Mouse (Mus musculus) liver, embryonic 13.5 days (tissue): Measurements from ENCODE around the gene Lsm10. TPM values are rescaled to one million over a fixed set of nuclear protein-coding genes. Genes with fewer than 3 reads are reported as not detected.

Experiments
- ATAC-seq: fragments of 200-750 bp; cut with Nextera tagmentation; 2 replicates; pipeline ENCODE4 v1.8.0; 2017; ENCODE audit warnings: low read depth, mild to moderate bottlenecking, moderate number of reproducible peaks, moderate library complexity
- DNase-seq: peaks from one replicate; pipeline ENCODE4 v3.0.0; 2022
- H3K27ac ChIP-seq: fragments of 300-500 bp; sonication (generic); 2 replicates; pipeline ENCODE4 v1.5.1; 2015; ENCODE audit warnings: moderate library complexity, mild to moderate bottlenecking, inconsistent platforms
- H3K27me3 ChIP-seq: fragments of 300-500 bp; sonication (generic); 2 replicates; pipeline ENCODE4 v1.6.1; 2015; ENCODE audit warnings: mild to moderate bottlenecking, inconsistent platforms
- H3K36me3 ChIP-seq: fragments of 300-500 bp; sonication (generic); 2 replicates; pipeline ENCODE4 v1.6.1; 2015; ENCODE audit warnings: mild to moderate bottlenecking, inconsistent platforms
- H3K4me1 ChIP-seq: fragments of 300-500 bp; sonication (generic); replicated peaks from 2 replicates; pipeline ENCODE4 v1.6.1; 2015; ENCODE audit warnings: inconsistent platforms
- H3K4me2 ChIP-seq: fragments of 300-500 bp; sonication (generic); 2 replicates; pipeline ENCODE4 v1.6.1; 2015; ENCODE audit warnings: inconsistent platforms, mild to moderate bottlenecking, moderate library complexity
- H3K4me3 ChIP-seq: fragments of 300-500 bp; sonication (generic); replicated peaks from 2 replicates; pipeline ENCODE4 v1.5.1; 2015; ENCODE audit warnings: mild to moderate bottlenecking, inconsistent platforms
- H3K9ac ChIP-seq: fragments of 300-500 bp; sonication (generic); 2 replicates; pipeline ENCODE4 v1.6.1; 2015; ENCODE audit warnings: mild to moderate bottlenecking, inconsistent platforms
- H3K9me3 ChIP-seq: fragments of 300-500 bp; sonication (generic); replicated peaks from 2 replicates; pipeline ENCODE4 v1.6.1; 2016; ENCODE audit warnings: inconsistent platforms
- WGBS: fragments of 180-500 bp; shearing (Covaris S2); methylation state at CpG from one replicate; pipeline ENCODE4 v1.1.7; 2015; ENCODE audit not compliant: insufficient replicate concordance; 5-methylcytosine and 5-hydroxymethylcytosine counted together
- polyA plus RNA-seq: library from polyadenylated mRNA; unstranded; fragments of >200 nt; fragmentation: Nextera tagmentation; extraction: Ambion mirVana; gene quantifications from 2 replicates; pipeline ENCODE4 v1.2.1, GENCODE M21; 2015

Lsm10 gene
- polyA plus RNA-seq, 1 experiment from 2014 or later: 31.1 TPM

- peak within 1 kb of the TSS; percentile 67 for H3K4me2 ChIP-seq
- H3K36me3 ChIP-seq: no peaks in the 10 kb centered on the region
- WGBS: 23% methylated on average over 24 of the region's 24 CpGs
- peaks cover 50% of the 10 kb centered on the region for H3K27me3 ChIP-seq
- H3K9me3 ChIP-seq: no peaks in the 10 kb centered on the region
- peak within 1 kb of the TSS; percentile 67 for H3K27ac ChIP-seq
- DNase-seq (no peak), ATAC-seq (peak; percentile 66)
- peak within 1 kb of the TSS; percentile 58 for H3K4me3 ChIP-seq
- peak within 1 kb of the TSS; percentile 61 for H3K9ac ChIP-seq
- peaks cover 32% of the 10 kb centered on the region for H3K4me1 ChIP-seq
Measured at GRCm38 (mm10) chr4:126147533-126148160, 51.2 kb downstream of the Lsm10 start, which contains the start of gene Eva1b. Gene Eva1b (plus strand): TSS chr4:126147744.

Other genes with a start within 250 kb of the Lsm10 start
- 2.0 and 2.4 TPM in 2 replicates for gene Csf3r, start 72.1 kb upstream of the Lsm10 start, polyA plus RNA-seq
- 112 and 127 TPM in 2 replicates for gene Mrps15, start 49.7 kb upstream of the Lsm10 start, polyA plus RNA-seq
- 1.4 and 1.5 TPM in 2 replicates for gene Oscp1, start 38.1 kb upstream of the Lsm10 start, polyA plus RNA-seq
- 13.9 and 15.9 TPM in 2 replicates for gene Stk40, start 7.3 kb downstream of the Lsm10 start, polyA plus RNA-seq
- gene Eva1b, start 51.1 kb downstream of the Lsm10 start, polyA plus RNA-seq: 11.8 and 13.3 TPM in 2 replicates
- gene Sh3d21, start 66.9 kb downstream of the Lsm10 start, polyA plus RNA-seq: 0.82 and 1.3 TPM in 2 replicates
- 98.1 and 121 TPM in 2 replicates for gene Thrap3, start 106.1 kb downstream of the Lsm10 start, polyA plus RNA-seq
- 6.6 and 7.3 TPM in 2 replicates for gene Map7d1, start 159.7 kb downstream of the Lsm10 start, polyA plus RNA-seq
- 40.5 and 41.5 TPM in 2 replicates for gene Trappc3, start 165.7 kb downstream of the Lsm10 start, polyA plus RNA-seq
- gene Col8a2, start 190.2 kb downstream of the Lsm10 start, polyA plus RNA-seq: 0.99 and 1.2 TPM in 2 replicates
- 30.4 and 30.9 TPM in 2 replicates for gene Adprhl2, start 225.1 kb downstream of the Lsm10 start, polyA plus RNA-seq
- 0.51 and 0.53 TPM in 2 replicates for gene Tekt2, start 229.1 kb downstream of the Lsm10 start, polyA plus RNA-seq